ENCODE assay signal across 9 mouse cellular contexts in the genomic region with DNA sequence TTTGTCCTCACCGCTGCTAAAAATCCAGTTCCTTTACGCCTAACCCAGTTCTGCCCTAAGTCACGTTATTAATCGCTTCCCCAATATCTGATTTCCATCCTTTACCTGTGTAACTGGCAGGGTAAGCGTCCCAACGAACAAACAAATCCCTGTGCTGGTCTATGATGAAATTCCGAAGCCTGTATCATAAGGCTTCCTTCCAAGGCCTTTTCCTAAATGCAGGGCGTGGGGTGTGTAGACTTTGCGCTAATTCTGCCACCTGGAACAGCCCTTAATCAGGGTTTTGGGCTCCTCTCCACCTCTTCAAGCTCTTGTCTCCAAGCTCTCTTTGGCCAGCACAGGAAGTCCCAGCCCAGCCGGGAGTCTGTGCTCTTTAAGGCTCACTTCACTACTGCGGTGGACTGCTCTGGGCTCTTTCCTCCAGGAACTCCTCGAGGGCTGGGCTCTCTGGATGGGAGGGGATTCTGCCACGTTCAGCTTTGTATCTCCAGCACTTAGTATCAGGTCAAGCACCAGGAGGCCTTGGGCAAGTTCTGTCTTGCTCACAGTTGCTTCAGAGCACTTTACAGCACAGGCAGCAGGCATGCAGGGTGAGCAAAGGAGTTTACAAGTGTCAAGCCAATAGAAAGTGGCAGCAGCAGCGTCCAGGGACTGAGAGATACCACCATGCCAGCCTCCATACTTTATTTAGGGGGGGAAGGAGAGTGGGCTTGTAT. TPM values are rescaled to one million over a fixed set of nuclear protein-coding genes. Genes with fewer than 3 reads are reported as not detected.
DNase-seq lines count a peak whose midpoint lies in the region; ATAC-seq and TF ChIP-seq lines count a peak whose summit lies in the region.
"Had no signal": no experiment of that assay in that cellular context is flagged by ENCODE, and none has a peak within 500 bp of the region (broad histone marks: within the 10 kb centered on the region; RNA-seq: fewer than 3 reads in every experiment).

No protein-coding gene starts in this region.

- no peak for TF ChIP-seq CTCF in kidney, postnatal 0 days (IDR thresholded peaks at IDR 0.05; ENCODE audit: low read depth)

- intact Hi-C loops in heart, postnatal 10 days (cut with DNase I), result loop anchor here (2.0 to 10.0 kb wide), 5 partner anchors 47 to 569 kb away; partner anchors contain the start of genes Dcaf6, Mpc2 and Mpzl1

- no peaks in the 10 kb centered on the region for H3K36me3 ChIP-seq in kidney, postnatal 0 days (ENCODE audit: insufficient read depth, low read length)
- H3K36me3 ChIP-seq: embryonic facial prominence, embryonic 15.5 days had no signal

- 0 out of 2 replicates have a peak, but pooled peaks cover 10% of the 10 kb centered on the region for H3K4me1 ChIP-seq in kidney, postnatal 0 days (replicated peaks; ENCODE audit: insufficient read depth, low read length)

- ATAC-seq in kidney, postnatal 0 days (replicated peaks; ENCODE audit: low FRiP score, low read depth), result no peak
- no peak for ATAC-seq in megakaryocyte progenitor cell, adult 5-6 weeks (replicated peaks; ENCODE audit: poor library complexity)

- 60% methylated on average over 14 of the region's 14 CpGs for WGBS in kidney, postnatal 0 days

- H3K9ac ChIP-seq in kidney, postnatal 0 days (ENCODE audit: low read depth, low read length), result no peak overlapping the region
- H3K9ac ChIP-seq: embryonic facial prominence, embryonic 15.5 days had no signal

- H3K27ac ChIP-seq in kidney, postnatal 0 days, result peak overlapping the region; percentile 6; the same call in 1 of the 2 replicates
- H3K27ac ChIP-seq: embryonic facial prominence, embryonic 15.5 days had no signal

- no peaks in the 10 kb centered on the region for H3K9me3 ChIP-seq in kidney, postnatal 0 days (replicated peaks; ENCODE audit: low read length)
- H3K9me3 ChIP-seq: embryonic facial prominence, embryonic 15.5 days had no signal

- no peak overlapping the region for H3K4me3 ChIP-seq in kidney, postnatal 0 days (replicated peaks; ENCODE audit: low read depth, low read length)
- H3K4me3 ChIP-seq: embryonic facial prominence, embryonic 15.5 days had no signal

- no peak overlapping the region for H3K4me2 ChIP-seq in kidney, postnatal 0 days (ENCODE audit: low read length)
- H3K4me2 ChIP-seq: embryonic facial prominence, embryonic 15.5 days had no signal

- DNase-seq in cerebellum, postnatal 10 days, result peak; percentile 20 to 22
- no peak for DNase-seq in cerebellum, adult 9-11 months
- no peak for DNase-seq in kidney, postnatal 0 days (ENCODE audit: low spot score)
- no peak for DNase-seq in kidney, adult 11 months
- peak; percentile 29 for DNase-seq in R1 (ENCODE audit: low read depth, low spot score)
- DNase-seq in heart, postnatal 10 days, result peak; percentile 39 to 40
- DNase-seq in testis, postnatal 14 days (ENCODE audit: low spot score), result no peak

- no peaks in the 10 kb centered on the region for H3K27me3 ChIP-seq in kidney, postnatal 0 days (ENCODE audit: insufficient read depth, low read length)
- H3K27me3 ChIP-seq: embryonic facial prominence, embryonic 15.5 days had no signal

RNA-seq across cellular contexts. Expression of gene Mpzl1, which starts 48.8 kb away (rescaled TPM):
- 186 and 191 TPM in 2 replicates for polyA plus RNA-seq in kidney, postnatal 0 days (2015; fragmentation: Nextera tagmentation; extraction: Ambion mirVana)
- 10 to 100 TPM; 49.4 to 57.7 TPM for total RNA-seq in heart, postnatal 10 days (2021)
- 2.3 and 4.1 TPM in 2 replicates for total RNA-seq in megakaryocyte progenitor cell, adult 5-6 weeks (2015)
- total RNA-seq in megakaryocyte progenitor cell, adult 5-6 weeks (2017), result 0.33 and 0.84 TPM in 2 replicates

Comparison
In these comparisons a context has a peak if more than half of its experiments do, and no peak if none do; other contexts are left out.
1. DNase-seq: peak in cerebellum, postnatal 10 days (2 of 2), R1 (single experiment) and heart, postnatal 10 days (2 of 2); none in cerebellum, adult 9-11 months (single experiment), kidney, postnatal 0 days (single experiment), kidney, adult 11 months (single experiment) and testis, postnatal 14 days (single experiment).
2. RNA of gene Mpzl1, which starts 48.8 kb away (total RNA-seq): 49.4 to 57.7 TPM in heart, postnatal 10 days; 0.33 to 4.1 TPM in megakaryocyte progenitor cell, adult 5-6 weeks; every median in the first group is over 4 times any median in the second.